Mouse (Mus musculus): ENCODE results near the gene Mapk8ip3.
A peak's percentile ranks its signal among the peaks of the same experiment; 100 is the strongest.
"Not testable (repeated sequence)": the region's sequence is repeated elsewhere in the genome, so short reads cannot be mapped to it uniquely, and the experiment has no call there.

Gene Mapk8ip3

DNA sequence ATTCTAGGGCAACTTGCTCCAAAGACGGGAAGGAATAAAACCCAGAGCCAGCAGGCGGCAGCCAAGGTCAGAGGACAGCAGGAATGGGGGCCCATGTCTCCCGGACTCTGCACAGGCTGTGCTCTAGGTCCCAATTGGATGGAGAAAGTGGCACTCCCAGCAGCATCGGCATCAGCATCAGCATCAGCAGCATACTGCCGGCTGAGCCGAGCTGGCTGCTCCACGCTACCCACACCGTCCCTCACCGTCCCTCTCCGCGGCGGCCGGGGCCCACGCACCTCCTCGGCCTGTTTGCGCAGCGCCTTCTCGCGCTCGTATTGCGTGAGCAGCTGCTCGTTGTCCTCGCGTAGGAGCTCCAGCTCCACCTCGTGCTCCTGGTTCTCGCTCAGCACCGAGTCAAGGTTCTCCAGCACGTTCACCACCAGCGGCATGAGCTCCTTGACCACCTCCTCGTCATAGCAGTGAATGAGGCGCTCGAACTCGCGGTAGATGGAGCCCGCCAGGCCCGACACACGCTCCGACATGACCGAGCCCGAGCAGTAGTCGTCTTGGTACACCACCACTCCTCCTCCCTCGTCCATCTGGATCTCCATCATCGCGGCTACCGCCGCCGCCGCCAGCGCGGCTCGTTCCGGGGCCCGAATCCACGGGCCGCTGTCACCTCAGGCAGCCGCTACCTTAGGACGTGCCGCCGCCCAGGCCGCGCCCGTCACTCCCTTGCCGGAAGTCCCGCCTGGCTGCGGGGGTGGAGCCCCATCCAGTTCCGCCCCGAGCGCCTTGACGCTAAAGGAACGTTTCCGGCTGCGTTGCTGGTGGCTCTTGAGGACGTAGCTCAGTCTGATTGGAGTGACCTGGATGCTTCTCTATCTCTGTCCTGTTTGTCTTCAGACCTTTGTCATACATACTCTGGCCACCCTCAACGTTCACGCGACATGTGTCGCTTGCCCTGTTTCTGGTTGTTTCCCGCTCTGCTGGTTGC is at the start of gene Mapk8ip3:
Gene Mapk8ip3 (minus strand): TSS at position 719 of the 979 bp plus-strand sequence.
- peak; percentile 96 for DNase-seq

DNA sequence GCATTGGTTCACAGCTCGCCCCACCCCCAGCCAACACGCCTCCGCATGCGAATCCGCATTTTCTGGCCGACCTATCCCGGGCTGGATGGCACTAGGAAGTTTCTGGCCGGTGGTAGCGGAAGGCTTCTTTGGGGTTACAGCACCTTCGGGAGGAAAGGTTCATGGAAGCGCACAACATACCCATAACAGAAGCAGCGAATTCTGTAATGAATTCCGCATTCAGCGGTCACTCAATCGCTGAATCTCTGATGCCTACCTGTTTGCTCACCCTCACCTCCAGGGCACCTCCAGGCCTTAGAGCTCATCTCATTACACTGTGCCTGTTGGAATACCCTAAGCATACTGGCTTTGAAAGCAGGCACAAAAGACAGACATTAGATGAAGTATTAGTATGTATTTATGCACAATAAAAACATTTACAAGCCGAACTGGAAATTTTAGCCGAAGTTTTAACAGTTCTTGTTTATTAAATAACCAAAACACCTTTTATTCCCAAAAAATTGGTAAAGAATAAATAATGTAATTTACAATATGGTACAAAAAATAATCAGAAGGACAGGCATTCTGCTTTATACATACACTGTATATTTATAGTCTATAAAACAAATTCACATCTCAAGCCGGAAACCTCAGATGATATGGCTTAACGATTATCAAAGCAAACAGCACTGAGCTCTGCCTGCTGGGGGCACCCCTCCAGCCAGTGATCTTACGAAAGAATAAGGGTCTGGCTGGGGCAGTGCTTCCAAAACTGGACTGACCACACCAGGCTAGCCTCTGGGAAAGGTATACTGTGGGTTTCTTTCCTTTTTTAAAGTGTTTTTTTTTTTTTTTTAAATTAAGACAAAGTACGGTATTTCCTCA is 24.3 kb upstream of the Mapk8ip3 start:
- DNase-seq = no peak

DNA sequence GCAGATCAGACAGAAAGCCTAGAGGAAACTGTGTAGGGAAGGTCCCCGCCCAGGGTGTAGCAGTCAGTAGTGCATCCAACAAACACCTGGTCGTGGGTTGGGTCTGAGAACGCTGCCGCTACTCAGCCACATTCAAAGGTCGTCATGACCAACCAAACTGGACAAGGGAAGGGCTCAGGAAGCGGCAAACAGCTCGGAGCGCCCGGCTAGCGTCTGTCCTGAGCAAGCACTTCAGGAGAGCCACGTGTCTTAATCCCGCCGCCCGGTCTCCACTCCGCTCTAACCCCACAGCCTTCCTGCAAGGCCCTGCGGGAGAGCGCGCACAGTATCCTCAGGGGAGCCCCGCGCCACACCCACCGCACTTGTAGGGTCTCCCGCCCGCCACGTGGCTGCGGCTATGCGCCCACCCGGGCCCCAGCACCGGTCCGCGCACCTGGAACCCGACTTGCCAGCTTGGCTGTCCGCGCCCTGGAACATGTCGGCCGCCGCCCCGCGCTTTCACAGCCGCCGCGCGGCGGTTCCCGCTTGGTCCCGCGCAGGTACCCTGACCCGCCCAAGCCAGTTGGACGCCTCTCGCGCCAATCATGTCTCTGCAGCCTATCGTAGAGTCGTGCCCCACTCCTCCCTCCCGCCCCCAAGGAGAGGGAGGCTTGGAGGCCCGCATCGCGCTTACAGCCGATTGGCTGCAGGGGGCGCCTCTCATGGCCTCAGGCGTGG is 23.5 kb upstream of the Mapk8ip3 start, which contains the start of gene Jpt2:
Gene Jpt2 (minus strand): TSS at position 555 of the 717 bp plus-strand sequence.
- DNase-seq = peak; percentile 99

DNA sequence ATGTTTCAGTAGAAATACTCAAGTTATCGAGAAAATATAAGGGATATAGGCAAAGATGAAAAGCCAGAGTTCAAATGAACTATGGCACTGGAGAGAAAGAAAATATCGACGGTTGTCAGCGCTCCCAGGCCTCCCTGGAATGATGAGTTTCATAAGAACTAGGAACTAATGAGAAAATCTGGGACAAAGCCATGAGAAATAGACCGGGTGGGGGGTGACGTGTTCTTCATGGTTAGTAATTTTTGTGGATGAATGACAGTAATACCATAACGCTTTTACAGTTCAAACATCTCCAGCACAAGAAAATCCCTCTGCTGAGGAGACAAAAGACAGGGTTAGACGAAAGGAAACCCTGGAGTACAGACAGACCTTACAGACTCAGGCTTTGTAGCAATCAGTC is 22.6 kb upstream of the Mapk8ip3 start:
- DNase-seq = peak; percentile 4

DNA sequence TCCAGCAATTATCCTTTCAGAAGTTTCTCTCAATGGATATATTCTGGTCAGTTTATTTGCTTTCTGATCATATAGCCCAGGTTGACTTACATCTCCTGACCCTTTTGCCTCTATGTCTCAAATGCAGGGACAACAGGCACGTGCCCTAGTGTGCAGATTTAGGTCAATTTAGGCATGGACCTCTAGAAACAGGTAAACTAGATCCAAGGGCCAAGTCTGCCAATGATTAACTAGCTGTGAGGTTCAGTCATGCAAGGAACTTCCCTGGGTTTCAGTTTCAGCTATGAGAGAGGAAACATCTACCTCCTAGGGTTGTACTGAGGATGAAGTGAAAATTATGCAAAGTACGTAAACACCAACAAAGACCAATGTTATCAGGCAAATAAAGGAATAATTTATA is 16.5 kb upstream of the Mapk8ip3 start:
- no peak for DNase-seq

DNA sequence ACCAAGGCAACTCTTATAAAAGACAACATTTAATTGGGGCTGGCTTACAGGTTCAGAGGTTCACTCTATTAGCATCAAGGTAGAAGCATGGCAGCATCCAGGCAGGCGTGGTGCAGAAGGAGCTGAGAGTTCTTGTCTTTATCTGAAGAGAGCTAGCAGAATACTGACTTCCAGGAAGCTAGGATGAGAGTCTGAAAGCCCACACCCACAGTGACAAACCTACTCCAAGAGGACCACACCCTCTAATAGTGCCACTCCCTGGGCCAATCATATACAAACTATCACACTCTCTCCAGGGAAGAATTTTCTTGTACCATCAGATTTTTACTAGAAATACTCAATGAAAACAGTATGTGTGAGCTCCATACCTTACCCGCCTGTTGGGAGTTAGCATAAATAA is 13.9 kb upstream of the Mapk8ip3 start:
- DNase-seq = no peak

DNA sequence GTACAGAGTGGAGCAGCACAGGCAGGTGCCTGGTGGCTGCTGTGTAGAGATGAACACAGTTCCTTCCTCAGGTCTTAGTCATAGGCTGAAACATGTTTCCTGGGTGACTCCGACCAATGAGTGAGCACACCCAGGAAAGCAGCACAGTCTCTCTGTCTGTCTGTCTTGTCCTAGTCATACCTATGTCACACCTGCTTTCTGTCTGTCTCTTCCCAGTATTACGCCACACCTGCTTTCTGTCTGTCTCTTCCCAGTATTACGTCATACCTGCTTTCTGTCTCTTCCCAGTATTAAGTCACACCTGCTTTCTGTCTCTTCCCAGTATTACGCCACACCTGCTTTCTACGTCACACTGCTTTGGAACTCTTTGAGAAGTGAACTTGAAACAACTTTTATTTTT is 11.4 kb upstream of the Mapk8ip3 start:
- no peak for DNase-seq

DNA sequence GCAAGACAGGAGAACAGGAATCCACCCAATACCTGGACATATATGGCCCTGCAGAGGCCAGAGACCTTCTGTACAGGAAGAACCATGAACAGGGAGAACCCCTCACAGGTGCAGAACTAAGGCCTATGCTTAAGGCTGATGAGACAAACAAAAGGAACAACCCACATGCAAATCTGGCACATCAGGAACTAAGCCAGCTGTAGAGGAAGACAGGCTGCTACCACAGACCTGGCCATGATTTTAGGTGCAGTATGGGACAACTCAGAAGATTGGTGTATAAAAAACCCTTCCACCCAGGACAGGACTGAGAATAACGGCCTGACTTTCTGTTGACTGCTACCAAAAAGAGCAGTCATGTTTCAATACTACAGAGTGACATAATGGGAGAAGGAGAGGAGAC is 6.8 kb upstream of the Mapk8ip3 start:
- DNase-seq = not testable (repeated sequence)

DNA sequence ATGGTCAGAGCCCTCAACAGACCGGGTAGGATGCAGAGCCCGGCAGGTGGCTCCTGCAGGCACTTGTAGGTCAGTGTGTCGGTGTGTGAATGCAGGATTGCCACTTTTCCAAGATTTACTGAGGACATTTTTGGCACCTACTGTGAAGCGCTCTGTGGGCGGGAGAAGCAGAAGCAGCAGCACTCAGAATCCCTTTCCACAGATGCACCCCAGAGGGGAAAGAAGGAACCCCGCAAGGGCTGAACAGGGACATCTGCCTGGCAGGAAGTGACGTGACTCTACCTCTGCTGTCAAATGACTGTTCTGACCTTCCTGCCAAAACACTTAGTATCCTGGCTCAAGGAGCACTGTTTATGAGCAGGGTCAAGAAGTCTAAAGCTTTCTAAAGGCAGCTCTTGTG is 6.3 kb upstream of the Mapk8ip3 start:
- DNase-seq = no peak

DNA sequence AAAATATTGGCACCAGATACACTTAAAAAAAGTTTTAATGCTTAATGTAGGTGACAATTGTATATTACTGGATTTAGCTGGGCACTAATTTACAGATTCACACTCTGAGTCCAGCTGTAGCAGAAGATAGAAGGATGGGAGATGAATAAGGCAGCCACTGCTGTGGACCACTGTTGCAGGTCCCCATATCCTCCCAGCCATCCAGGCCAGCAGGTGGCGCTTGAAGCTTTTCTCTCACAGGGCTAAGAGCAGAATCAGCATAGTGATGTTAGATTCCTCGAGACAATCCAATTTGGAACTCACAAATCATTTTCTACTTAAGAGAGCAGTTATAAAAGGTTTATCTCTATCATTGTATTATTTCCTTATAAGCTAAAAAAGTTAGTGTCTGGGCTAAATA is 5.7 kb upstream of the Mapk8ip3 start:
- DNase-seq = peak; percentile 33

DNA sequence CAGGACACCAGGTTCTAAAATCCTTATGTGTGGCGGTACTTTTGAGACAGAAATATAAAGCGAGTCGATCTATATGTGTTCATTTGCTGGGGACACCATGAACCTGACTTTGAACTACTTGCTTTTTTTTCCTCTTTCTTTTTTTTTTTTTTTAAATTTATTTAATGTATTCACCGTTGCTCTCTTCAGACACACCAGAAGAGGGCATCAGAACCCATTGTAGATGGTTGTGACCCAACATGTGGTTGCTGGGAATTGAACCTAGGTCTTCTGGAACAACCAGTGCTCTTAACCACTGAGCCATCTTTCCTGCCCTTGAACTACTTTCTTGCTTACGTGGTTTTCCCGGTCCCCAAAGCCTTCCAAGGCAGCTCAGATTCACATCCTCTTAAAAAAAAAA is 489 bp upstream of the Mapk8ip3 start:
- no peak for DNase-seq

DNA sequence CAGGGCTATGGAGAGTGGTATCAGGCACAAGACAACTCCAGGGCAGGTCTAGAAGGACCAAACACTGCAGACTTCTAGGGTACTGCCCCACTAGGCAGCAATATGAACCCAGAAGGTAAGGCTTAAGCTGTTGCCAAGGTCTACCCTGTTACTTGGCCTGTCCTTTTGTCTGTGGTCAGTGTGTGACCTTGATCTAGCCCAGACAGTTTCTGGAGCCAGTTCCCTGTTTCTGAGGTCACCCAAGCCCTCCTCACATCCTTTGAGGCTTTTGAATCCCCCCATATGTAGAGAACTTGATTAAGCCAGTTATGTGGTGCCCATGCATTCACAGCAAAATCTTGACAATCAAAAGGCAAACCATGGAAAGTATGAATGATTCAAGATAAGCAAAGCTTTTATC is 1.1 kb downstream of the Mapk8ip3 start:
- no peak for DNase-seq

DNA sequence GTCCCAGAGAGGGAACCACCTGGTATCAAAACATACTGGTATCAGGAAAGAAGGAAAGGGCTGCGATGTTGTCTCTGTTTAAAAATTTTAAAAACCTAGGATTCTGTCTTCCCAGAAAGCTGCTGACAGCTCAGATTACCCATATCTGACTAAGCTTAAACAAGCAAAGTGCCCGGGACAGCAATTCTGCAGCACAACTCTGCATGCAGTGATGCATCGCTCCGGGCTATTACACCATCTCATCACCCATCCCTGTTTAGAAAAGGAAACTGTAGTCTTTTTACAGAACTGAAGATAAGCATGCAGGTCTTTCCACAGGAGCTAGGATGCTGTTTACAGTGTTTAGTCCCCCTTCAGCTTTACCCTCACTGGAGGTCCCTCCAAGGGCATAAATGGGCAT is 1.9 kb downstream of the Mapk8ip3 start:
- DNase-seq = no peak

DNA sequence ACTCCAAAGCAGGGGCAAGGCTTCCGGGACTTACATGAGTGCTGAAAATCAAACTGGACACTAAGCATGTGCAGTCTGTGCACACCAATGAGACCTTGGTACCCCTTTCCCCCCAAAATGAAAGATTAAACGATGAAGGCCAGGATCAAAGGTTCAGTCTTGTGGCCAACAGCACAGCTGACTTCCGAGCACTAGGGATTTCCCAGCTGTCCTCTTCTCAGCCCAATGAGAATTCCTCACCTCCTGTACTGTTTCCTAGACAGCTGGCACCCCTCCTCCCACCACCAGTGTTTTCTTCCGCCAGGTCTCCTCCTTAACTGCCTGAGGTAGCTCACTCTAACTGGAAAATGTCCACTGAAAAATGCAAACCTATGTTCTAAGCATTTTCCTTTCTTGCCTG is 3.6 kb downstream of the Mapk8ip3 start:
- DNase-seq = no peak

DNA sequence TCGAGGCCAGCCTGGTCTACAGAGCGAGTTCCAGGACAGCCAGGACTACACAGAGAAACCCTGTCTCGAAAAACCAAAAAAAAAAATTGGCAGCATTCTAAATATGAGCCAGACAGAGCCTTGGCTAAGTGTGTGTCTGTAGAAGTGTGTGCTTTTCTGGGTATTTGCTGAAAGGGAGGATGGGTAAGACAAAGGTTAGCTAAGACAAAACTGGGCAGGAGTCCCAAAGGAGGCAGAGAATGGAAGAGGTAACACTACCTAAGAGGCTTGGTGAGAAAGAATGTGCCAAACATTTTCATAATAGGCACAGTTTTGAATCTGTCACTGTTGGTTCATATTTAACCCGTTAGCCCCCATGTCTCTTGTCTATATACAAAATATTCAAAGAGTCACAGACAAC is 4.3 kb downstream of the Mapk8ip3 start:
- no peak for DNase-seq

DNA sequence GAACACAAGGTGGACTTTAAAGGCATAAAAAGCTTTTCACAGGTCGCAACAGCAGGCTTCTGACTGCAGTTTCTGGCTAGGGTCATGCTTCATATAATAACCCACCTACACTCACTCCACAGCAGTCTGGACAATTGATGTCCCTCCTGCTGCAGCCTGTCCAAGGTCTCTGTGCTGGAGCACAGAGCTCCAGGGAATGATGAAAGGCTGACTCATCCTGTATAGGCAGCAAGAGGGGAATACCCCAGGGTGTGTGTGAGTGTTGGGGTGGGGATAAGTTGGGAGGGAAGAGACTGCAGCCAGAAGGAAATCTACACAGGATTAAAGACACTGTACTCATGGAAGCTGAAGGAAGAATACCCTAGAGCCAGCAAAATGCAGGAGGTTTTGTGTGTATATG is 7.3 kb downstream of the Mapk8ip3 start:
- DNase-seq = no peak

DNA sequence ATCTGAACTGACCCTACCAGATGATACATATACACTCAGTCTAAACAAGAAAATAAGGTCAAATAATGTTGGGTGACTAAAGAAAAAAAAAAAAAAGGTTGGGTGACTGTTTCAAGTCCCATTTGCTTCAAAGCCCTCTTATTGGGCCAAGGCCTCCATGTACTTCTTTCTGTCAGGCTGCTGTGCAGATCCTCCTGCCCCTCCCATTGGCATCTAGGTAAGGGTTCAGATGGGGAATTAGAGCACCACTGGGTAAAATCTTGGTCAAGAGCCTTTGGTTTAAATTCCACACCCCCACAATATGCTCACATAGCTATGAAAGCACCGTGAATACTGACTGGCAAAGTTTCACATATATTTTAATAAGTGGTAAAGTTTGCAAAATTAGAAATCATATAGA is 13.5 kb downstream of the Mapk8ip3 start:
- no peak for DNase-seq

DNA sequence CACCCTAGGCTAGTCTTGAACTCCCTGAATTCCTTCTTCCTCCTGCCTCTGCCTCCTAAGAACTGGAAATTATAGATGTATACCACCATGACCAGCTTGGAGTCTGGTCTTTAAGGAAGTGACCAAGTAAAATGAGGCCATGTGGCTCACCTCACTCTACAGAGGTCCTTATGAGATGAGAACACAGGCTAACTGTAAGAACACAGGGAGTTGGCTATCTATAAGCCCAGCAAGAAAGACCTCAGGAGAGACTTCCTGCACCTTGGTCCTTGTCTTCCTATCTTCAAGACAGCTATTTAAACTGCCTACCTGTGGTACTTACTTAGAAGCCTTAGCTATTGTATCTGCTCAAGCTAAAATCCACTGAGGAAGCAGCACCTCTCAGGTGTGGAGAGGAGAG is 22.8 kb downstream of the Mapk8ip3 start:
- no peak for DNase-seq

DNA sequence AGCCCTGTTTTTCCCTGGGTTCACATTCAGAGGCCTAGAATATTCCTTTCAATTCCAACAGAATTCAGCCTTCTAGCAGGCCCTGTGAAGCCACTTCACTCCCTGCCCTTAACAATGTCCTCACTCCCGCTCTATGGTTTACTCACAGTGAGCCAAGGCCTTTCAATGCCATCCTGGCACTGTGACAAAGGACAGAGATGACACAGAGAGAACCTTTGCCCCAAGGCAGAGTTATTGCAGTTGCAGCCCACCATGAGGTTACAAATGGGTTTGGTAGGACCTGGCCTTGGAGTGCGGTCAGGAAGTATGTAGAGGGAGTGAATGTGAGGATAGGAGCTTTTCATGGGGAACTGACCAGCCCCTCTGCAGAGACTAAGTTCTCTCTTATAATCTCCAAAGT is 29.2 kb downstream of the Mapk8ip3 start:
- DNase-seq = no peak

DNA sequence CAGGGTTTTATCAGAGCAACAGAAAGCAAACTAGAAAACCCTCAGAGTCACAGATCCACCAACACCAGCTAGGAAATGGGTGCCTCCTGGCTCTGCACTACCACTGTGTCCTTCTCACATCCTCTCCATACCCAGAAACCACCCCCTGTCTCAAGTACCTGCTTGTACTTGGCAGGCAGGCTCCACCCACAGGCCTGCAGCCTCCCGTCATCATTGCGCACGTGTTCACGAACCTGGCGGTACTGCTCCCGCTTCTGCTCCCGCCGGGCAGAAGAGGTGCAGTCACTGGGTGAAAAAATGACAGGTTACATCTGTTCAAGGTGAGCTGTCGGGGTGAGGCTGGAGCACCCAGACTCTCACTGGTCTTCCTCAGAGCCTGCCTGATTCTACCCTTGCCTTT is 33.0 kb downstream of the Mapk8ip3 start:
- no peak for DNase-seq

DNA sequence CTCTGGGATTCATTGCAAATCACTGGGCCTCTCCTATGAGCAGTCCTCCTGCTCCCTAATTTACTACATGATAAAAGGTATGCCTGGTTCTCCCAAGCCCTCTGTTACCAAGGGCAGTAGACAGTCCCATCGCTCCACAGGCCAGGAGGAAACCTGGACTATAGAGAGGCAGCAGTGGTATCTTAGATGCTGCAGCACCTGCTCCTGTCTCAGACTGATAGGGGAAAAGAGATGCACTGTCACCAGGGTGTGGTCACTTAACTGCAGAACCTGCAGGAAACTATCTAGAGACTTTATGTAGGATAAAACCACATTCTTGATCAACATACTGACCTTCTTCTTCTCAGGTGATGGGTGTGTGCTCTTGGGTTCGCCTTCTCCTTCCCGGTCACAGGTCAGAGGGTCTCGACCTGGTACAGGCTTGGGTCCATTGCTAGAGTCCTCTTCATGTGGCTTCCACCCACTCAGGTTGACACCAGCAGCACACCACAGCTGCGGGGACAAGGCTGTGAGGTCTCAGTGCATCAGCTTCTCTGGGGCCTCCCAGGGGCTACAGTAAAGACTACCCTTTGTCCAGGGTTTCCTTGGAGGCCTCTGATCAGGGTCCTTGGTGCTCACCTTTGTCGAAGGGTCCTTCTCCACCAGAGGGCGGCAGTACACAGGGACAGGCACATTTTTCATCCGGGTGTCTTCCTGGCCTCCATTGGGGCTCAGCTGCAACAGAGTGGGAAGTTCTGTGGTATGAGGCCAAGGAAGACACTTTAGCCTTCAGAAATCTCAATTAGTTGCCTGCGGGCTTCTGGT is 33.9 kb downstream of the Mapk8ip3 start:
- DNase-seq = peak; percentile 34

DNA sequence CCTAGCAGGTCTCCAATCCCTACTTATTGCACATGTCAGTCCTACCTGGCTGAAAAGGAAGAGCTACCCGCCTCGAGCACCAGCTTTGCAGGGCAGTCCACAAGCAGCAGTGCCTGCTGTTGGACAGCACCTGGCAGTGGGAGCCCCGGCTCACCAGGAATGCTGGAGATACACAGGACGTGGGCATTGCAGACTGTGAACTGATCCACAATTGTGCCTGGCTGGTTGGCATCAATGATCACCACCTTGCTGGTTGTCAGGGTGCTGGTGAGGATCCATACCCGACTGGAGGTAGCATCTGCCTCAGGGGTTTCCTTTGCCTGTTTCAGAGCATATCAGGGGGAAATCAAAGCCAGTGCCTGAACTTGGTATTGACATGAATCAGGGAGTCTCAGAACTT is 34.7 kb downstream of the Mapk8ip3 start:
- DNase-seq = no peak
